Mouse (Mus musculus) C2C12 (cell line): ENCODE results near the gene Tst. TPM values are rescaled to one million over a fixed set of nuclear protein-coding genes. Genes with fewer than 3 reads are reported as not detected.

Source experiments
- H3K27me3 ChIP-seq: one replicate; pipeline ENCODE4 v1.6.1; 2011; ENCODE audit not compliant: control insufficient read depth, insufficient read depth, insufficient read length
- H3K36me3 ChIP-seq: one replicate; pipeline ENCODE4 v1.6.1; 2011; ENCODE audit not compliant: control insufficient read depth, insufficient read depth
- H3K4me3 ChIP-seq: one replicate; pipeline ENCODE4 v1.5.1; 2011; ENCODE audit warnings: mild to moderate bottlenecking, control low read depth; ENCODE audit not compliant: poor library complexity, insufficient read depth, severe bottlenecking
- H3K79me2 ChIP-seq: one replicate; pipeline ENCODE4 v1.6.1; 2011; ENCODE audit not compliant: control insufficient read depth, insufficient read depth
- H3K79me3 ChIP-seq: one replicate; pipeline ENCODE4 v1.6.1; 2011; ENCODE audit warnings: low read depth, control low read depth
- H3ac ChIP-seq: one replicate; pipeline ENCODE3; 2011; ENCODE audit warnings: low read depth; ENCODE audit not compliant: control insufficient read depth, insufficient read length
- CEBPB ChIP-seq: IDR thresholded peaks from one replicate; pipeline ENCODE4 v1.6.1; 2011; ENCODE audit warnings: low read depth, mild to moderate bottlenecking, control low read depth, moderate library complexity
- CTCF ChIP-seq: IDR thresholded peaks from one replicate; pipeline ENCODE4 v1.5.1; 2011; ENCODE audit not compliant: control insufficient read depth, insufficient read depth, insufficient read length
- FOSL1 ChIP-seq: IDR thresholded peaks from one replicate; pipeline ENCODE4 v1.8.0; 2011; ENCODE audit warnings: mild to moderate bottlenecking, low read length; ENCODE audit not compliant: poor library complexity, insufficient read depth, severe bottlenecking
- MAX ChIP-seq: IDR thresholded peaks from one replicate; pipeline ENCODE4 v1.6.1; 2011; ENCODE audit warnings: mild to moderate bottlenecking, control low read depth
- MYOD1 ChIP-seq: IDR thresholded peaks from one replicate; pipeline ENCODE4 v1.6.1; 2011; ENCODE audit warnings: low read depth; ENCODE audit not compliant: control insufficient read depth, insufficient read length
- MYOG ChIP-seq: IDR thresholded peaks from one replicate; pipeline ENCODE4 v1.6.1; 2011; ENCODE audit not compliant: control insufficient read depth, insufficient read length; ENCODE audit errors: extremely low read depth
- USF1 ChIP-seq: IDR thresholded peaks from one replicate; pipeline ENCODE4 v1.6.1; 2011; ENCODE audit warnings: low read depth, mild to moderate bottlenecking, control low read depth, moderate library complexity
- polyA plus RNA-seq: library from polyadenylated mRNA; unstranded; fragments of >200 nt; fragmentation: generic; extraction: Trizol; gene quantifications from one replicate; pipeline ENCODE4 v1.2.1, GENCODE M21; 2012; ENCODE audit warnings: missing spikeins

Tst gene
- polyA plus RNA-seq, 1 experiment = 21.4 TPM

DNA sequence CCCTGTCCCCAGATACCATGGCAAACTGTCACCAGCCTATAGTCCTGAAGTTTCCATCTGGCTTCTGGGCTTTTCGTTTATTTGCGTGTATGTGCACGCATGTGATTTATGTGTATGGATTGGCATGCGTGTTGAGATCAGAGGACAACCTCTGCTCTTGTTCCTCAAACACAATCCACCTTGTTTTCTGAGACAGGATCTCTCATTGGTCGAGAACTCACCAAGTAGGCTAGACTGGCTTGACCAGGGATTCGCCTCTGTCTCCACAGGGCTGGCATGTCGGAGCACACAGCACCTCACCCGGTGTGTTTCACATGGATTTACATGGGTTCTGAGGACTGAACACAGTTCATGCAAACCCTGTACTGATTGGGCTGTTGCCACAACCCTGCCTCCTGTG lies 8.4 kb upstream of the Tst start:
- Histone ChIP-seq H3K4me3 (no peak overlapping the region), H3ac (no peak overlapping the region), H3K79me3 (no peaks in the 10 kb centered on the region), H3K27me3 (peaks cover 7% of the 10 kb centered on the region), H3K79me2 (no peaks in the 10 kb centered on the region), H3K36me3 (no peaks in the 10 kb centered on the region)
- TF ChIP-seq CTCF = no peak
- TF ChIP-seq CEBPB = no peak
- TF ChIP-seq MYOG = no peak
- TF ChIP-seq MYOD1 = no peak
- no peak for TF ChIP-seq USF1

DNA sequence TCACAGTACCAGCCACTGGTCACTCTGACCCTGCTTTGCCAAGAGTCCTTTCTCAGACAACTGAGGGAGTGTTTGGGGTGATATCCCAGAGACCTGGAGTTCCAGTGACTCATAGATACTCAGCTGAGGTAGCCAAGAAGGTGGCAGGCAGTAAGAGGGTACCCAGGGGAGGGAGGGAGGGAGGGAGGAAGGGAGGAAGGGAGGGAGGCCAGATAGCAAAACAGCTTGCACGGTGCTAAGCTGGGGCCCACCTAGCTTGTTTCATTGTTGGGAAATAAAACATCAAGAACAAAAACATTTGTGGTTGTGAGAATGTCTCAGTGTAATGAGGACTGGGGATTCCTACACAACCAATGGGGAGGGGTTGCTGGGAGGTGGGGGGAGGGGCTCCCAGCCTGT lies 8.0 kb upstream of the Tst start:
- H3ac ChIP-seq = no peak overlapping the region
- no peaks in the 10 kb centered on the region for H3K79me2 ChIP-seq
- peaks cover 3% of the 10 kb centered on the region for H3K27me3 ChIP-seq
- H3K79me3 ChIP-seq = no peaks in the 10 kb centered on the region
- no peak for TF ChIP-seq MYOD1
- no peak for TF ChIP-seq MAX
- TF ChIP-seq CTCF = no peak
- no peak for TF ChIP-seq CEBPB
- TF ChIP-seq MYOG = no peak
- TF ChIP-seq FOSL1 = no peak
- H3K4me3 ChIP-seq = no peak overlapping the region
- no peaks in the 10 kb centered on the region for H3K36me3 ChIP-seq

DNA sequence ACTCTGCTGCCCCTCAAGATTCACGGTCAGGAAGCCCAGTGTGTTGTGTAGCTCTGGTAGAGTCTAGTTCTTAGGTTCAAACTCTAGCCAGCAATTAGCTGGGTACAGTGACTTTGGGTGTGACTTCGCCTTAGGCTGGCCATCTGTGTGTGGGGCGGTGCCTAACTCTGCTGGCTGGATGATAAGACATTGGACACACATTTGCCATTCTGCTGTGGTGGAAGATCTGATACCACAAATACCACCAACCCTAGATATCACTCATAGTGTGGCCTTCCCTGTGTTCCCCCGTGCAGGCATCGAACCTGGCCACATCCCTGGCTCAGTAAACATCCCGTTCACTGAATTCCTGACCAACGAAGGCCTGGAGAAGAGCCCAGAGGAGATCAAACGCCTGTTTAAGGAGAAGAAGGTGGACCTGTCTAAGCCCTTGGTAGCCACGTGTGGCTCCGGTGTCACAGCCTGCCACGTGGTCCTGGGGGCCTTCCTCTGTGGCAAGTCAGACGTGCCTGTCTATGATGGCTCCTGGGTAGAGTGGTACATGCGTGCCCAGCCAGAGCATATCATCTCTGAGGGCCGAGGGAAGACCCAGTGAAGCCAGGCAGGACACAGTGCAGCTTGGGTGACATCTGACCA lies 7.5 kb upstream of the Tst start:
- TF ChIP-seq MAX = no peak
- TF ChIP-seq MYOG = no peak
- no peak for TF ChIP-seq USF1
- no peak for TF ChIP-seq FOSL1
- TF ChIP-seq MYOD1 = no peak
- TF ChIP-seq CEBPB = no peak
- no peak for TF ChIP-seq CTCF

DNA sequence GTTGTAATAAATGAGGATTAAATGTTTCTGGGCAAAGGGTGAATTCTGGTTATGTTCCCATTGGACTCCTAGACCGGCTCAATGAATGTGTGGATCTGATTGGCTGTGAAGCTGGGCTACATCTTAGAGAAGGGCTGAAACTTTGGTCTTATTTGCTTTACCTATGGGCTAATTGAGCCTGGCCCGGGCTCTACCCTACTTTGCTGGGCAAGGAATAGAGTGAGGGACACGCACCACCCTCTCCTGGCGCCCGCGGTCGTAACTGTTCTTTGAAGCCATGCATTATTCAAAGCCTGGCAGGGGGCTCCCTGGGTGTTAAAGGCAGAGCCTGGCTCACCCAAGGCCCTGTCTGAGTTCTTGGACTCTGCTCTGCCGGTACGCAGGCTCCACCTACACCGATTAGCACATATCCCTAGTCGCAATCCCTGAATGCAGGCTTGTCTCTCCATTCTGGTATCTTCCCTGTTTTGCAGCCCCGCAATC lies 3.9 kb upstream of the Tst start:
- no peaks in the 10 kb centered on the region for H3K79me2 ChIP-seq
- no peak overlapping the region for H3K4me3 ChIP-seq
- H3K79me3 ChIP-seq = no peaks in the 10 kb centered on the region
- no peak for TF ChIP-seq USF1
- TF ChIP-seq MYOG = no peak
- TF ChIP-seq MAX = no peak
- no peak for TF ChIP-seq FOSL1
- TF ChIP-seq CEBPB = no peak
- no peak for TF ChIP-seq MYOD1
- TF ChIP-seq CTCF = no peak
- H3K36me3 ChIP-seq = no peaks in the 10 kb centered on the region
- no peak overlapping the region for H3ac ChIP-seq
- no peaks in the 10 kb centered on the region for H3K27me3 ChIP-seq

More for the DNA sequence above, 7.5 kb upstream of the Tst start:
- no peak overlapping the region for H3ac ChIP-seq
- no peaks in the 10 kb centered on the region for H3K36me3 ChIP-seq
- H3K79me3 ChIP-seq = no peaks in the 10 kb centered on the region
- H3K4me3 ChIP-seq = no peak overlapping the region
- no peaks in the 10 kb centered on the region for H3K79me2 ChIP-seq
- no peaks in the 10 kb centered on the region for H3K27me3 ChIP-seq

DNA sequence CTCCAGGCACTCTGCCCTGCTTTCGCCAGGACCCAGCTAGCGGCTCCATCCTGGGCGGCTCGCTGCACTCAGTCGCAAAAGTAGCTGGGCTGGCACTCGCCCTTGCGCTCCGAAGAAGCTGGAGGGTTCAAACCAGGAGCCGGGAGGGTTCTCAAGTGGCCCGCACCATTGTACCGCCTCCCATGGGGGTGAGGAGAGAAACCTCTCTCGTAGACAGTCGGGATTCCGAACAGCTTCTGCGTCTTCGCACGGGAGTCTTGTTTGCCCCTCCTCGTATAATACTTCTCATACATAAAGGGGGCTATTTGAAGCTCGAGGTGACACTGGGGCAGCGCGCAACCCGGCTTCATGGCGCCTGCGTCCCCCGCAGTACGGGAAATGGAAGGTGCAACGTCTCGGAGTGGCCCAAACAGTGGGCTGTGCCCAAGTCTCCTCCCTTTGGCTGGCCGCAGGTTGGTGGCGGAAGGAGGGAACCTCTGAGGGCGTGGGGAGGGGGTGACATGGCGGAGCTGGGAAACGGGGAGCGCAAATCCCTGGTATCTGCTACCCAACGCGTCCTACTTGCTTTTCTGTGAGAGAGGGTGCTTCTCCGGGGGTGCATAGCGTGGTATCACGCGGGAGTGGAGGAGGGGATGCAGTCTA lies 707 bp upstream of the Tst start, which contains the start of gene Mpst:
Gene Mpst, plus strand, starts transcription at position 124 of the 642 bp plus-strand sequence.
- Histone ChIP-seq H3K4me3 (peak within 1 kb of the TSS; percentile 82), H3K79me3 (no peaks in the 10 kb centered on the region), H3ac (peak within 1 kb of the TSS; percentile 78), H3K79me2 (no peaks in the 10 kb centered on the region), H3K27me3 (no peaks in the 10 kb centered on the region), H3K36me3 (no peaks in the 10 kb centered on the region)
- TF ChIP-seq FOSL1 (no peak), CEBPB (no peak), MYOD1 (no peak), USF1 (no peak), MYOG (no peak), CTCF (no peak), MAX (no peak)
